Mouse (Mus musculus): ENCODE measurements around the gene Lrrc8d.

DNA sequence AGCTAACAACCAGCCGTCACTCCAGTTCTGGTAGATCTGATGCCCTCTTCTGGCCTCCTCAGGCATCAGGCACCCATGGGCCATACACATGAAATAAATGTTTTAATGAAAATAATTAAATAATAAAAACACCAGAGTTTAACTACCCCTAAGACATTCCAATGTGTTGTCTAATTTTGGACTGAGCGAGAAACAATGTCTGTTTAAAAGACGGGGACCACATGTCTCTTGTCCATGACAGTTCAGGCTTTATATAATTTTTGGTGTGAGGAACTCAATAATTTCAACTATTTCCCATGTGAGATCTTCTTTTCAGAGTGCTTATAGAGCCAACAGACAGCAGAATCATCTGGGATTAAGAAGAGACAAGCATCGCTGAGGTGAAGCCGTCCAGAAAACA, 32.8 kb upstream of the Lrrc8d start:
- TF ChIP-seq CTCF (IDR thresholded peaks at IDR 0.05; ENCODE audit: low read depth) = no peak
- no peak for TF ChIP-seq EP300 (IDR thresholded peaks at IDR 0.05; ENCODE audit: low read depth)

Data from liver, postnatal 0 days (tissue).